Mouse (Mus musculus) forebrain, embryonic 15.5 days (tissue): ENCODE measurements around the gene Olfr935. TPM values are rescaled to one million over a fixed set of nuclear protein-coding genes. Genes with fewer than 3 reads are reported as not detected.

ENCODE experiments used
- ATAC-seq: fragments of 200-750 bp; cut with Nextera tagmentation; replicated peaks from 2 replicates; pipeline ENCODE4 v1.8.0; 2017; ENCODE audit warnings: mild to moderate bottlenecking, moderate TSS enrichment, moderate library complexity
- H3K27ac ChIP-seq: fragments of 300-500 bp; sonication (generic); replicated peaks from 2 replicates; pipeline ENCODE4 v1.5.1; 2015; ENCODE audit warnings: mild to moderate bottlenecking, inconsistent platforms
- H3K27me3 ChIP-seq: fragments of 300-500 bp; sonication (generic); 2 replicates; pipeline ENCODE4 v1.6.1; 2015; ENCODE audit warnings: inconsistent platforms
- H3K36me3 ChIP-seq: fragments of 300-500 bp; sonication (generic); 2 replicates; pipeline ENCODE4 v1.6.1; 2015; ENCODE audit warnings: mild to moderate bottlenecking, inconsistent platforms
- H3K4me1 ChIP-seq: fragments of 300-500 bp; sonication (generic); 2 replicates; pipeline ENCODE4 v1.6.1; 2015; ENCODE audit warnings: inconsistent platforms
- H3K4me2 ChIP-seq: fragments of 300-500 bp; sonication (generic); replicated peaks from 2 replicates; pipeline ENCODE4 v1.6.1; 2015; ENCODE audit warnings: mild to moderate bottlenecking, inconsistent platforms
- H3K4me3 ChIP-seq: fragments of 300-500 bp; sonication (generic); 2 replicates; pipeline ENCODE4 v1.5.1; 2015; ENCODE audit warnings: mild to moderate bottlenecking, inconsistent platforms
- H3K9ac ChIP-seq: fragments of 300-500 bp; sonication (generic); replicated peaks from 2 replicates; pipeline ENCODE4 v1.6.1; 2015; ENCODE audit warnings: mild to moderate bottlenecking, inconsistent platforms
- H3K9me3 ChIP-seq: fragments of 300-500 bp; sonication (generic); 2 replicates; pipeline ENCODE4 v1.6.1; 2016; ENCODE audit warnings: inconsistent platforms
- WGBS: fragments of 180-500 bp; shearing (Covaris S2); methylation state at CpG from one replicate; pipeline ENCODE4 v1.1.7; 2015; ENCODE audit warnings: mixed read lengths; 5-methylcytosine and 5-hydroxymethylcytosine counted together
- microRNA-seq: library from miRNA; unstranded; fragments of <30 nt; microRNA quantifications from one replicate; pipeline ENCODE4, GENCODE M21; 2016
- polyA plus RNA-seq: library from polyadenylated mRNA; unstranded; fragments of >200 nt; fragmentation: Nextera tagmentation; extraction: Ambion mirVana; gene quantifications from 2 replicates; pipeline ENCODE4 v1.2.1, GENCODE M21; 2015

The Olfr935 gene
- polyA plus RNA-seq, result not detected in 2 replicates

DNA sequence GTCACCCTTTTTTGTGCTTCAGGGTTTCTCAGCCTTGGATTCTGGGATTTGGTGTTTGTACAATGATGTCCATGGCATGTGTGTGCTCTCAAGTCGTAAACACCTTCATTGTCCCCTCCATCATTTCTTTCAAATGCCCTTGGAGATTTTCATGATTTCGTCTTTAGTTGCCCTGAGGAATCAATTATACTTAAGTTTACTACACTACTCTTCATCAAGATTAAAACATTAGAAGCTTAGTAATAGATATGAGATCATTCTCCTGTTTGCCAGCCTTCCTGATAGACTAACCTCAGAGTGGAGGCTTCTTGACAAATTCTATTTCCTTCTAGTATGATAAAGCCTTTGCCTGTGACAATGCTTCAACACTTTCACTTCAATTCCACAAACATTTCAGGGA lies at the start of gene Olfr935:
Gene Olfr935, minus strand, starts transcription at position 101 of the 400 bp plus-strand sequence.
- no peaks in the 10 kb centered on the region for H3K36me3 ChIP-seq
- no peaks in the 10 kb centered on the region for H3K27me3 ChIP-seq
- no peak within 1 kb of the TSS for H3K9ac ChIP-seq
- H3K4me2 ChIP-seq, result no peak within 1 kb of the TSS
- H3K4me3 ChIP-seq, result no peak within 1 kb of the TSS
- H3K4me1 ChIP-seq, result no peaks in the 10 kb centered on the region
- no peaks in the 10 kb centered on the region for H3K9me3 ChIP-seq
- 77% methylated on average over 2 of the region's 2 CpGs for WGBS
- H3K27ac ChIP-seq, result no peak within 1 kb of the TSS
- ATAC-seq, result no peak

DNA sequence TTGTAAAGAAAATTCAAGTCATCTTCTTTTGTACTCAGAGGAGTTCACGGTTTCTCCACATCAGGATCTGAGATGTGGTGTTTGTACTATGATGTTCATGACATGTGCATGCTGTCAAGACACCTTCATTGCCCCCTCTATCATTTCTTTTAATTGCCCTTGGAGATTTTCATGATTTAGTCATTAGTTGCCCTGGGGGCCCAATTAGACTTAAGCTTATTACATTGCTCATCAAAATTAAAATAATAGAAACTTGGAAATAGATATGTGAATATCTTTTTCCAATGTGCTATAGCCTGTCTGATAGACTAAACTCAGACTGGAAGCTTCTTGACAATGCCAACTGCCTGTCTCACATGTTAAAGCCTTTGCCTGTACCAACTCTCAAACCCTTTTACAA lies 23.8 kb upstream of the Olfr935 start, which contains the start of gene Olfr146:
Gene Olfr146, minus strand, starts transcription at position 101 of the 400 bp plus-strand sequence.
- no peak for ATAC-seq
- WGBS, result 81% methylated on average over 1 of the region's 1 CpGs
- Histone ChIP-seq H3K4me3 (no peak within 1 kb of the TSS), H3K4me2 (no peak within 1 kb of the TSS), H3K27me3 (no peaks in the 10 kb centered on the region), H3K9ac (no peak within 1 kb of the TSS), H3K36me3 (no peaks in the 10 kb centered on the region), H3K4me1 (no peaks in the 10 kb centered on the region), H3K9me3 (no peaks in the 10 kb centered on the region), H3K27ac (no peak within 1 kb of the TSS)

DNA sequence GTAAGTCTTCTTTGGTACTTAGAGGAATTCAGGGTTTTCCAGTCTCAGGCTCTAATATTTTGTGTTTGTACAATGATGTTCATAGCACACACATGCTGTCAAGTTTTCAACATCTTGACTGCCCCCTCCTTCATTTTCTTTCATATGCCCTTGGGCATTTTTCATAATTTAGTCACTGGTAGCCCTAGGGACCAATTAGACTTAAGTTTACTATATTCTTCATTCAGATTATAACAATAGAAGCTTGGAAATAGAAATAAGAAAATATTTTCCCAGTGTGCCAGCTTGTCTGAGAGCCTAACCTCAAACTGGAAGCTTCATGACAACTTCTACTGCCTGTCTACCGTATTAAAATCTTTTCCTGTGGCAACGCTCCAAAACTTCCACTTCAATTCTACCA lies 11.3 kb downstream of the Olfr935 start, which contains the start of gene Olfr934:
Gene Olfr934, minus strand, starts transcription at position 101 of the 400 bp plus-strand sequence.
- Histone ChIP-seq H3K27me3 (no peaks in the 10 kb centered on the region), H3K4me2 (no peak within 1 kb of the TSS), H3K9ac (no peak within 1 kb of the TSS), H3K9me3 (no peaks in the 10 kb centered on the region), H3K27ac (no peak within 1 kb of the TSS), H3K36me3 (no peaks in the 10 kb centered on the region), H3K4me3 (no peak within 1 kb of the TSS), H3K4me1 (no peaks in the 10 kb centered on the region)
- WGBS, result 98% methylated on average over 2 of the region's 2 CpGs
- ATAC-seq, result no peak

DNA sequence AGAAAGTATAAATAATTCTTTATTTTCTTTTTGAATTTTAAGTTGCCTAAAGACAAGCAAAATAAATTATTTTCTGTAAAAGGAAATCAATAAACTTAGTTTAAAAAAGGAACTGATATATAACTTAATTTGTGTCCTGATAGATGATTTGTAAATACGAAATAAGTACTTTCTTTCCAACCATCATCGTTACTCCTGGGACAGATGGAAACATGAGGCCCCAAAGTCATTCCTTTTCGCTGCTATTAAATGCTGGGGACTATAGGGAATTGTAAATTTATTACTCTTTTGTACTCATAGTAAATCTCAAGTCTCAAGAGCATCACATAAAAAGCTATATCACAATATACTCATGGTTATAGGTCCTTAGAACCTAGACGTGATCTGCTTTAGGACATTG lies 27.5 kb downstream of the Olfr935 start, which contains the start of gene Olfr933:
Gene Olfr933, plus strand, starts transcription at position 301 of the 400 bp plus-strand sequence.
- Histone ChIP-seq H3K9ac (no peak within 1 kb of the TSS), H3K4me2 (no peak within 1 kb of the TSS), H3K4me1 (no peaks in the 10 kb centered on the region), H3K4me3 (no peak within 1 kb of the TSS), H3K27ac (no peak within 1 kb of the TSS), H3K27me3 (no peaks in the 10 kb centered on the region), H3K36me3 (no peaks in the 10 kb centered on the region), H3K9me3 (no peaks in the 10 kb centered on the region)
- ATAC-seq, result no peak
- WGBS, result 87% methylated on average over 4 of the region's 4 CpGs

DNA sequence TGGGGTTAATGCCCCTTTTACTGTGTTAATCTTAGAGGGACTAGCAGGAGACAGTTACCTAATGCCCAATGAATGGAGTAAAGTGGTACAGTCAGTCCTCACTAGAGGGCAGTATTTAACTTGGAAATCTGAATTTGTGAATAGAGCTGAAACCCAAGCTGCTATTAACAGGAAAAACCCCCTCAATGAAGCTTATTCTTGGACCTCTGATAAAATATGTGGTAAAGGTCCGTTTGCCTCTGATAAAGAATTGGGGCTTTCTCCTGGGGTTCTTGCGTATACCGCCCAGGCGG lies 45.4 kb downstream of the Olfr935 start:
- ATAC-seq, result no peak
- 78% methylated on average over 4 of the region's 4 CpGs for WGBS

DNA sequence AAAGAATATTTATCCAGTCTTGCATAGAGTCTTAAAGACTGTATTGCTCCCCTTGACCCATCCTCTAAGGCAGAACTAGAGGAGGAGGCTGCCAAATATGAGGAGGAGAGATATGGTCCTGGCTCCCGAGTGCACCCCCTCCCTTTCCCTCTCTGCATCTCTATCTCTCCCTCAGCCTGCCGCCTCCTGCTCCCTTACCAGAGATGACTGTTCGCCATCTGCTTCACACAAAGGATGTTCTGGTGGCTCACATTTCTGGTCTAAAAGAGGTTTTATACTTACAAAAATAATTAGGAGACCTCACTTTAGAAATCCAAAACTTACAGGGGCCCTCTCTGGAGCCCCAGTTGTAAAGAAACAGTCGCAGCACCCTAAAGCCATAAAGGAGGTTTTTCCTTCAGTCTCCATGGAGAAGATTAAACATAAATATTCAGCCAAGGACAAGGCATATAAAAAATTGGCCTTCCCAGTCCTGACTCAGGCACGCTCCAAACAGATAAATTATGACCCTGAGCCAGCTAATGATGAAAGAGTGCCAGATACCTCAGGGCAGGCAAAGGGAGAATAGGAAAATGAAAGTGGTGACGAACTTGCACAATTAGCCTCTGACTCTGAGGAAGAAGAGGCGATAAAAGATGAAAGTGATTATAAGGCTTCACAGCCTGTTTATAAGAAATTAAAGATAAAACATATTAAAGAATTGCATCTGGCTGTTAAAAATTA lies 45.9 kb downstream of the Olfr935 start:
- Histone ChIP-seq H3K4me3 (no peak overlapping the region), H3K36me3 (no peaks in the 10 kb centered on the region), H3K4me1 (no peaks in the 10 kb centered on the region), H3K9me3 (no peaks in the 10 kb centered on the region), H3K27ac (no peak overlapping the region), H3K4me2 (no peak overlapping the region), H3K27me3 (no peaks in the 10 kb centered on the region), H3K9ac (no peak overlapping the region)
- ATAC-seq, result no peak
- 78% methylated on average over 7 of the region's 7 CpGs for WGBS

More for the DNA sequence above, 45.4 kb downstream of the Olfr935 start:
- Histone ChIP-seq H3K36me3 (no peaks in the 10 kb centered on the region), H3K27me3 (no peaks in the 10 kb centered on the region), H3K9me3 (no peaks in the 10 kb centered on the region), H3K4me1 (no peaks in the 10 kb centered on the region), H3K27ac (no peak overlapping the region), H3K4me3 (no peak overlapping the region), H3K4me2 (no peak overlapping the region), H3K9ac (no peak overlapping the region)

Small RNA genes lying within 50 kb of the gene (microRNA-seq; reads per million reads assigned to microRNA genes)
- gene Gm25529, result not detected

Other genes starting within 250 kb of the Olfr935 start
- 0.03 TPM in 1 of 2 replicates, not detected in the other for gene Olfr920, start 247.4 kb downstream of the Olfr935 start, polyA plus RNA-seq
- not detected in 2 replicates for gene Olfr921, start 226.6 kb downstream of the Olfr935 start, polyA plus RNA-seq
- gene Olfr922, start 185.1 kb downstream of the Olfr935 start, polyA plus RNA-seq, result not detected in 2 replicates
- gene Olfr923, start 173.1 kb downstream of the Olfr935 start, polyA plus RNA-seq, result not detected in 2 replicates
- gene Olfr924, start 155.2 kb downstream of the Olfr935 start, polyA plus RNA-seq, result not detected in 2 replicates
- gene Olfr26, start 144.6 kb downstream of the Olfr935 start, polyA plus RNA-seq, result not detected in 2 replicates
- not detected in 2 replicates for gene Olfr926, start 122.6 kb downstream of the Olfr935 start, polyA plus RNA-seq
- gene Olfr930, start 69.9 kb downstream of the Olfr935 start, polyA plus RNA-seq, result not detected in 2 replicates
- gene Olfr933, start 27.4 kb downstream of the Olfr935 start, polyA plus RNA-seq, result not detected in 2 replicates
- not detected in 2 replicates for gene Olfr934, start 11.4 kb downstream of the Olfr935 start, polyA plus RNA-seq
- gene Olfr146, start 23.7 kb upstream of the Olfr935 start, polyA plus RNA-seq, result not detected in 2 replicates
- not detected in 2 replicates for gene Olfr937, start 65.3 kb upstream of the Olfr935 start, polyA plus RNA-seq
- gene Olfr938, start 79.2 kb upstream of the Olfr935 start, polyA plus RNA-seq, result not detected in 2 replicates
- gene Olfr27, start 128.4 kb upstream of the Olfr935 start, polyA plus RNA-seq, result not detected in 2 replicates
- not detected in 2 replicates for gene Olfr943, start 166.6 kb upstream of the Olfr935 start, polyA plus RNA-seq
- not detected in 2 replicates for gene Olfr944, start 202.2 kb upstream of the Olfr935 start, polyA plus RNA-seq